Mouse (Mus musculus): ENCODE data around the gene Gm9958.

Gm9958 gene

DNA sequence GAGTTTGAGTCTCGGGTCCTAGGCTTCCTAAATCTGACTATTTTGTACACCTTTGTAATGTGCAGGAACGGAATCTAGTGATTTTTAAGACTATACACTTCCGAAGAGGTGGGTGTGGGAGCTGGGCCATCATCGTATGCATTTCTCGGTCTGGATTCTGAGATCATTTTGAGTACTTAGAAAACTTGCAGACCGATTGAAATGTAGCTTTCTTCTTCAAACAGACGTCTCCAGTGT, at the start of gene Gm9958:
Gene Gm9958, plus strand, starts transcription at position 138 of the 237 bp plus-strand sequence.
- DNase-seq (ENCODE audit: low spot score in 2 of 2): peak in 1 of 2 experiments; percentile 15

- no peak for DNase-seq (ENCODE audit: low spot score in 2 of 2)
These were observed 35.9 kb upstream of the Gm9958 start for GRCm38 (mm10) chr5:90331071-90331470.

DNA sequence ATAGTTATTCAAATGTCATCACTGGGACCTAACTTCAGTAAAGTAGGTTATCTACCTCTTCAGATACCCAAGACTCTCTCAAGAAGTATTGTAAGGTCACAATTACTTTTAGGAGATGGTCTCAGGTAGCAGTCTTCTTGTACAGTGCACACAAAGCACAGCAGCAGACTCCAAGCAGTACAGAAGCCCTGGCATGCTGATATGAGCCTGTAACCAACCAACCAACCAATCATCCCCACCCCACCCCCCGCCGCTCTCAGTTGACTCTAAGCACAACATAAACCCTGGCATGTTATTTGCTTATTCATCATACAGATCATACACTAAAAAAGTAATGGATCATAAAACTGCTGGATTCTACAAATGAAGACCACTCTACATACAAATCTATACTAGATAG, 34.5 kb upstream of the Gm9958 start:
- no peak for DNase-seq (ENCODE audit: low spot score in 2 of 2)

DNA sequence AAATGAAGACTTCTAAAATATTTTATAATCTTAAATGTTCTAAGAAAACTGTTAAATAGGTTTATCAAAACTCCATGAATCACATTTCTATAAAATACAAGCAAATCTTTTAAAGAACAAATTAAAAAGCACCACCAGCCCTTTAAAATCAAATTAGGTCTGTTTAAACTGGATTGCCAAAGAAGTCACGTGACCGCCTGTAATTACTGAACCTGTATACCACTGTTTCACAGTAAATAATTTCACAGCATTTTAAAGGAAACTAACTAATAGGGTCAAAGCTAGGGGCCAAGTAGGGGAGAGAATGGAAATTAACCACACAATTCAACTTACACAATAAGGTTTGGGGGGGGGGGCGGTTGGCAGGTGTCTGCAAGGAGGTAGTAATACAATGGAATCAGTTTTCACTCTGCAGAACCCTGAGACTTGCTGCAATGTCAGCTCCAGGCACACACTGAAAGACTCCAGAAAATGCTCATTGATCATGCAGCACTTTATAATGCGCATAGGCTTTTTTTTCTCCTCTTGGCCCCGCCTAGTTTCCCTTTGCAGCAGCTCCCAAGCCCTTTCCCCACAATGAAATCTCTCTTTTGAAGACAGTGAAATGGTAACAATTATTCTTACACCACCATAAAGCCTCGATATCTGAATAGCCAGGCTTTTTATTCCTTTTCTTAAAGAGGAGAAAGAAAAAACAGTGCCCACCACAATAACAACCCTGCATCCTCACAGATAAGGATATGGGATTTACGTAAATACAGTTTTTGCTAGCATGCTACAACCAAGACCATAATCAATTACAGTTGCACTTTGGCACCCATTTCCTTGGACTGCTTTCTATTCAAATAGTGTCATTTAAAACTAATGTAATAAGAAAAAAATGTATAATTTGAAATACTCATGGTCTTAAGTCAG, 28.6 kb upstream of the Gm9958 start:
- no peak for DNase-seq (ENCODE audit: low spot score in 2 of 2)

DNA sequence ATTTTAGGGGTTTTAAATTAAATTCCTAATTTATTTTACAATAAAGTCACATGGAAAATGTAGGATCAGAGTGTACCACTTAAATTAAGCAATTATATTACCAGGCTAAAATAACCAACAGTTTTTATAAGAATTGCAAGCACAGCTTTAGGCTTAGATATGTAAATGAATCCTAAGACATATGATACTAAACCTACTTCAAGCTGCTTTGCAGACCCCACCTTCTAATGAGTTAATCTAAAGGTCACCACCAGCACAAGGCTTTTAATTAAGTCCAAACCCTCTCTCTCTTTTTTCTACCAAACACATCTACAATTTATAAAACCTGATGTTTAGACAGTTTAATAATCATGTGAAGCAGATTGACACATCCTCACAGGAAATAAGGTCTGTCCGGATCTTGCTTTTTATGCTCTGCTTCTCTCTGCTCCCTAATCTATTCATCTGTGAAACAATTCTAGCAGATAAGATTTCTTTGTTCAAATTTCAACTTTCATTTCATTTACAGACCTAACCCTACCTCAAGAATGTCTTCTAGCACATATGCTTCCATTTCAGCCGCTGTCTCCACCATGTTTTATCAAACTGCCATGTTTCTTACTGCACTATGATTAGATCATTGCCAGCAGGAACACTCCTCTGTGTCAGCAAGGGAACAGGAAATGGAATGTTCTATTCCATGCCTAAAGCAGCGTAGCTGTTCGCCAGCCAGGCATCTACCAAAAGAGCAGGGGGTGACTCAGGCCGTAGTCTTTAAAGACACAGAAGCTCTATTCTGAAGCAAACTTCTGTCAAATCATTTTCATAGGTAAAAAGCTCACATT, 27.7 kb upstream of the Gm9958 start:
- peak; percentile 25 to 71 for DNase-seq (ENCODE audit: low spot score in 2 of 2)

- no peak for DNase-seq (ENCODE audit: low spot score in 2 of 2)
These were observed 27.1 kb upstream of the Gm9958 start for GRCm38 (mm10) chr5:90339953-90340343.

GRCm38 (mm10) chr5:90340847-90341246, 26.2 kb upstream of the Gm9958 start:
- no peak for DNase-seq (ENCODE audit: low spot score in 2 of 2)

DNA sequence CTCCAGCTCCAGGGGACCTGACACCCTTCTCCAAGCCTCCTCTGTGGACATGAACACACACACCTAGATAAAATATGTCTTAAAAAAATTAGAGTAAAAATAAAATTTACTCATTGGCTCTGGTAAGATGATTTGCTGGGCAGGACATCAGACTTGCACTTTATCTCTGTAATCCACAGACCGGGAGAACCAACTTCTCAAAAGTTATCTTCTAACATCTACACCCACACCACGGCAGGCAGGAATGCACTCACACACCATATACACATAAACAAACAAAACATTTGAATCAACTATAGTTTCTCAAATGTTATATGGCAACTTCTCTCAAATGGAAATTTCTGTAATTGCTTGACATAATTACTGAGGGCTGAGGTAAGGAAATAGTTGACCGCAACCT, 20.1 kb upstream of the Gm9958 start:
- no peak for DNase-seq (ENCODE audit: low spot score in 2 of 2)

DNA sequence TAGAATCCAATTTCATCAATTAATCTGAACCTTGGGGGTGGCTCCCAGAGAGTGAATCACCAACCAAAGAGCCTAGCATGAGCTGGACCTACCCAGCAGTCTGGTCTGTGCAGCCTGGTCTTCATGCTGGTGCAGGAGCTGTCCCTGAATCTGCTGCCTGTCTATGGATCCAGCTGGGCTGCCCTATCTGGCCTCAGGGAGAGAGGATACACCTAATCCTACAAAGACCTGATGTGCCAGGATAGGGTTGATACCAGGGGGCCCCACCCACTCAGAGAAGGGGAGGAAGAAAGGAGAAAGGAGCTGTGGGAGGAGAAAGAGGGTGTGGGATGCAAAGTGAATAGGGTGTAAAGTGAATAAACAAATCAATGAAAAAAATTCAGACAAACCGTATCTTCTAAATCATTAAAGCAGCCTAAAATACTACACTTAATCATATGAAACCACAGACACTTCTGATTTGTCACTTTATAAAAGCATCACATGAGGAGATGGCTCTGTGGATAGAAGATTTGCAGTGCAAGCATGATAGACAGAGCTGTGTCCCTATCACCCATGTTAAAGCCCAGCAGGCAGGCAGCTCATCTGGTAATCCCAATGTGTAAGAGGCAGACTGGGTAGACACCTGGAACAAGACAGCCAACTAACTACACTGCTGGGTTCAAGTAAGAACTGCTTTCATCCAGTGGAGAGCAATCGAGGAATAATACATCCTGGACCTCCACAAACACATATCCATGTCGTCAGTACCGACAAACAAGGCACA, 13.3 kb upstream of the Gm9958 start:
- DNase-seq (ENCODE audit: low spot score in 2 of 2): no peak

DNA sequence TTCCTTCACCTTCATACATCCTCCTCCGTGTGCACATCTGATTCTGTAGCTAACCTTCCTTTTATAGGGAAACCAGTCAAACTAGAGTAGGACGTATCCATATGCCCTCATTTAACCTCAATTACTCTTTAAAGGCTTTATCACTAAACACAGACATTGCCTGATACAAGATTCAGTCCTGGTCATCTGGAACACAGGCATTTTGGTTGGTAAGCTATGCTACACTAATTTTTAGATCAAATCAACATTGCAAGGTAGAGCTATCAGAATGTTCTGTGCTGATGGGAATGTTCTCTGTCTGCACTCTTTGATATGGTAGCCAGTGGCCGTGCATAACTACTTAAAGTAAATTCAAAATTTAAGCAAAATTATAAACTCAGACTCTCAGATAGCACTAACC, 11.2 kb upstream of the Gm9958 start:
- DNase-seq (ENCODE audit: low spot score in 2 of 2): no peak

- DNase-seq (ENCODE audit: low spot score in 2 of 2): peak; percentile 60 to 88
These were observed 2.5 kb upstream of the Gm9958 start for GRCm38 (mm10) chr5:90364526-90364925.

- DNase-seq (ENCODE audit: low spot score in 2 of 2): peak in 1 of 2 experiments; percentile 43
These were observed 1.7 kb upstream of the Gm9958 start for GRCm38 (mm10) chr5:90365141-90365951.

DNA sequence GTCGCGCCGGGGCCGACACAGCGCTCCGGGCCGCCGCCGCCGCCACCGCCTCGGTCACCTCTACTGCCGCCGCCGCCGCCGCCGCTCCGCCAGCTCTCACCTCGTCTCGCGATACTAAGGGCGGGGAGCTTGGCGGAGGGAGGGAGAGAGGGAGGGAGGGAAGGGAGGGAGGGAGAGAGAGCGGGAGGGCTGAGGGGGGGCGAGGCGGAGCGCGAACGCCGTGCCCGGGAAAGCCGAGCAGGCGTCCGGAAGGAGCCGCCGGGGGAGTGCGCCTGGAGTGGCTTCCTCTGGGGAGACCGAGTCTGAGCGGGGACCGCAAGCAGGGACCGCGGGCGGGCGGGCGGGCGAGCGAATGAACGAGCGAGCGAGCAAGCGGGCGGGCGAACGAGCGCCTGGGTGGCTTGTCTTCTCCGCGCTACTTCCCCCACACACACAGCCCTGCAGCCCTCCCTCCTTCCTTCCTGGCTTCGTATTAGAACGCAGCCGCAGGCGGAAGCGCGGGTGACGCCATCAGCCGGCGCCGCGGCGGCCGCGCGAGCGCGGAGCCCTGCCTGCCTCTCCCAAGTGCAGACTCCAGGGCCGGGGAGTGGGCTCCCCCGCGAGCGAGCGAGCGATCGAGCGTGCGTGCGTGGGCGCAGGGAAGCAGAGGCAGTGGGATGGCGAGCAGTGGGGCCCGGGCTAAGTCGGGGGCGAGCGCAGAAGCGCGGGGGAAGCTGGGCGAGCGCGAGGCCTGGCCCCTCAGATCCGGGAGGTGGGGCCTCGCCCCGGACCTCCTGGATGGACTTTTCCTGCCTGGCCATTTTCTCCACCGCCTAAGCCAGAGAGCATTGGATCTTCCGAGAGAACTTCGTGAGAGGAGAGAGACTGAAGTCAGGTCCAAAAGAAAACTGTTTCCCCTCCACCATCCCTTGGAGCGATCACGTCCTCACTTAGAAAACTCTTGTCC, 610 bp upstream of the Gm9958 start, which contains the start of gene Ankrd17:
Gene Ankrd17, minus strand, starts transcription at position 457 of the 946 bp plus-strand sequence.
- peak; percentile 84 to 90 for DNase-seq (ENCODE audit: low spot score in 2 of 2)

DNA sequence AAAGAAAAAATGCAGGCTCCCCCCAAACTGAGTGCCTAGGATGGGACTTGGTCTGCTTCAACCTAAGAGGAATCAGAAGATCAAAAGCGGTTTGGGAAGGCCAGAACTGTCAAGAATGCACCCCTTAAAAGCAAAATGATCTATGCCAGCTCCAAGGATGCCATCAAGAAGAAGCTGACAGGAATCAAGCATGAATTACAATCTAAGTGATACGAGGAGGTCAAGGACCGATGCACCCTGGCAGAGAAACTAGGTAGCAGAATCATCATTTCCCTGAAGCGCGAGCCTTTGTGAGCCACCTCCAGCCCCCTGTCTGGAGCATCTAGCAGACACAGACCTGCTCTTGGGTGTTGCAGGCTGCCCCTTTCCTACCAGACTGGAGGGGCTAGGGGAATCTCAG, 3.4 kb downstream of the Gm9958 start:
- no peak for DNase-seq (ENCODE audit: low spot score in 2 of 2)

GRCm38 (mm10) chr5:90373708-90374107, 6.7 kb downstream of the Gm9958 start:
- DNase-seq (ENCODE audit: low spot score in 2 of 2): no peak

GRCm38 (mm10) chr5:90381458-90381857, 14.5 kb downstream of the Gm9958 start:
- no peak for DNase-seq (ENCODE audit: low spot score in 2 of 2)

GRCm38 (mm10) chr5:90383080-90383479, 16.1 kb downstream of the Gm9958 start:
- no peak for DNase-seq (ENCODE audit: low spot score in 2 of 2)

- no peak for DNase-seq (ENCODE audit: low spot score in 2 of 2)
These were observed 26.8 kb downstream of the Gm9958 start for GRCm38 (mm10) chr5:90393764-90394163.

GRCm38 (mm10) chr5:90394322-90394721, 27.3 kb downstream of the Gm9958 start:
- no peak for DNase-seq (ENCODE audit: low spot score in 2 of 2)

DNA sequence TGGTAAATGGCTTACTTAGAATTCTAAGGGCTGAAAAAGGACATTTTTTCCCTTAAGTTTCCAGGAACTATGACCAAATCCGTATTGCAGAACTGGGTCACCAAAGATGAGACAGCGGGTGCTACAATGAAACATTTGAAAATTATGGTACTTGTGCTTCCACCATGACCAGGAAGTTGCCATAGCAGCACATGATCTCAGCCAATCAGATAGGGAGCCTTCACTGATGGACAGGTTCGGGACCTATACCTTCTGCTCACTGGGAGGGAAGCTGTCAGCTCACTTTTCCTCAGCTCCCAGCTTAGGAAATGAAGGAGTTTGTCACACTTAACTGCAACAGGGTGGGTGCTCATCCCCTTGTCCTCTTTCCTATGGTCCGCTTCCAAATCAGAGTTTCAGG, 29.8 kb downstream of the Gm9958 start:
- no peak for DNase-seq (ENCODE audit: low spot score in 2 of 2)

All from left cerebral cortex, adult 9 months (tissue).